Mouse (Mus musculus) brain, embryonic 14.5 days (tissue): ENCODE measurements around the gene Zfp385a.

Source experiments
- CTCF ChIP-seq: fragments of 200-500 bp; IDR thresholded peaks from 2 replicates; pipeline ENCODE4 v1.5.1; 2012; ENCODE audit warnings: inconsistent platforms, mild to moderate bottlenecking, moderate library complexity, borderline replicate concordance; ENCODE audit not compliant: insufficient read depth, insufficient read length; ENCODE audit errors: extremely low read depth
- POLR2A ChIP-seq: fragments of 200-500 bp; IDR thresholded peaks from 2 replicates; pipeline ENCODE4 v1.6.1; 2012; ENCODE audit warnings: mild to moderate bottlenecking, inconsistent platforms, borderline replicate concordance; ENCODE audit not compliant: poor library complexity, insufficient read depth, insufficient read length, severe bottlenecking; ENCODE audit errors: extremely low read depth

GRCm38 (mm10) chr15:103388556-103389145 lies 48.8 kb upstream of the Zfp385a start:
- peak; percentile 38; the same call in 1 of the 2 replicates for TF ChIP-seq CTCF
- TF ChIP-seq POLR2A: no peak
